Mouse (Mus musculus) left cerebral cortex, adult 18-20 months (tissue): ENCODE measurements around the gene Atxn3. TPM values are rescaled to one million over a fixed set of nuclear protein-coding genes. Genes with fewer than 3 reads are reported as not detected.
A peak's percentile ranks its signal among the peaks of the same experiment; 100 is the strongest.
"Not testable (repeated sequence)": the region's sequence is repeated elsewhere in the genome, so short reads cannot be mapped to it uniquely, and the experiment has no call there.

ENCODE experiments used
- DNase-seq, 2 experiments: peaks; one replicate each; pipeline ENCODE4 v3.0.0; 2021 to 2022; ENCODE audit warnings: low spot score in 2 of 2, mixed read lengths in 1 of 2
- total RNA-seq, 2 experiments: library from RNA; stranded (reverse); gene quantifications; 2 replicates each; pipeline ENCODE4 v1.2.3; 2021

Gene Atxn3
- total RNA-seq, 2 experiments from 2014 or later, result 20.7 to 21.3 TPM

DNA sequence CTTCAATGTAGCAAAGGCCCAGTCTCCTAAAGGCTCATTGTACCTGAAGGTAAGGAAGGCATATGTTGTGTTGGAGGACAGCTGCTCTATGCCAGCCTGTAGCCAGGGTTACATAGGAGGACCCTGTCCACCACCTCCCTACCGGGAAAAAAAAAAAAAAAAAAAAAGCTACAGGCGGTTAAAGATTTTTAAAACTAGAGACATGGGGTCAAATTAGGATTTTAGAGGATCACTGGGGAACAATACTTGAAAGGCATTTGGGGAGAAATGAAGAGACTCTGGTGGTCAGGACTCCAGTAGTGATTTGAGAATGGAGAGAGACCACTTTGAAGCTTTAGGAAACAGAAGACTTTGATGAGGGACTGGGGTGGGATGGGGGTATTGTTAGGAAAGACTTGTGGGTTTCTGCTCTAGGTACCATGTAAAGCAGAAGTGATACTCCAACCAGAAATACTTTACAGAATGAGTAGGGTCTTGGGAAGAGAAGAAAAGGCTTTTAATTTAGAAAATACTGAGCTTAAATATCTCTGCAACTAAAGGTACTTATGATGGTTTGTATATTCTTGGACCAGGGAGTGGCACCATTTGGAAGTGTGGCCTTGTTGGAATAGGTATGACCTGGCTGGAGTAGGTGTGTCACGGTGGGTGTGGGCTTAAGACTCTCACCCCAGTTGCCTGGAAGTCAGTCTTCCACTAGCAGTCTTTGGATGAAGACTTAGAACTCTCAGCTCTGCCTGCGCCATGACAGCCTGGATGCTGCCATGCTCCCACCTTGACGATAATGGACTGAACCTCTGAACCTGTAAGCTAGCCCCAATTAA is 1.1 kb upstream of the Atxn3 start:
- DNase-seq, result not testable (repeated sequence)

GRCm38 (mm10) chr12:101958556-101958955 is 510 bp upstream of the Atxn3 start:
- no peak for DNase-seq

DNA sequence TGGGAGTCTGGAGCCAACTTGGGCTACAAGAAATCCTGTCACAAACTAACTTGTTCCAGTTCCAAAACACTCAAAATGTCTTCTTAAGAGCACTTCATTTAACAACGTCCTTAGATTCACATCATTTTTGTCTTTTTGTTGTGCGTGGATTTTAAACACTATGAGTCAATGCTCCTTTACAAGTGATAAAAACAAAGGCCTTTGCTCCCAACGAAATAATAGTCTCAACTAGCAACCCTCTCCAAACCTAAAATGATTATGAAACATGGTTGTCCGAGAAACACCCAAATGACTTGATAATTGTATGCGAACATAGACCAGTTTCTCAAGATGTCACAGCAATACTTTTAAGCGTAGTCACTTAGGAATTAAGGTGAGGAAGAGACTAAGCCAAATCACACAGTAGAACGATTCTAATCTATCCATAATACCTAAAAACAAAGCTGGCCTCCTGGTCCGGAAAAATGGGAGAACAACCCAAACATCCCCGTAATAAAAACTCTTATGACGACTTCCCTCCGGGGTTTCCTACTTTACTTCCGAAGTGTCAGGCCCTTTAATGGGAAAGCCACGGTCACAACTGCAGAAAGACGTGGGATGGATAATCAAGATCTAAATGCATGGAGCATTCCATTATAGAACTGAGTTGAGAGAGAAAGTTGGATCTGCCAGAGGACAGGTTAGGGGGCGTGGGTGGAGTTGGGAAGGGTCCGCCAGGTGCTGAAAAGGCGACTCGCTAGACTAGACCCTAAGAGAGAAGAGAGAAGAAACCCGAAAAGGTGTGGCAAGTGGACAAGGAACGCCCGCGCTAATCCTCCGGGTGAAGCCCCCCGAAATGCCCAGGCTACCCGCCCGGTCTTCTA is 736 bp downstream of the Atxn3 start:
- no peak for DNase-seq

- DNase-seq, result not testable (repeated sequence)
These were observed 2.2 kb downstream of the Atxn3 start for GRCm38 (mm10) chr12:101955821-101956220.

DNA sequence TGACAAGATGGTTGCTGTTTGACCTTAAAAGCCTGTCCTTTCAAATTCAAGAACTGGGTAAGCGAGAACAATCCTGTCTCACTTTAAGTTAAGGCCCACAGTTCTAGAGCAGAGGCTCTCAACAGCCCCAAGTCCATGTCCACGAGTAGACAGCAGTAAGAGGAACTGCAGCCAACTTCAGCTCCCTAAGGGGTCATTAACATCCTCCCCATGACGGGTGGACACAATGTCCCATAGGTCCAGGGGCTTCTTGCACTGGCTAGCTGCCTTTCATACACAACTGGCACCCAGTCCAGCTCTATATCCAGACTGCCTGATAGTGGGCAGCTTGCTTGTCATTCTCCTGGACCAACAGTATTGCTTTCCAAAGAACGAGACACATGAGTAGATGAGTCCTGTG is 9.2 kb downstream of the Atxn3 start:
- DNase-seq, result no peak

- peak in 1 of 2 experiments; percentile 18 for DNase-seq
These were observed 10.1 kb downstream of the Atxn3 start for GRCm38 (mm10) chr12:101947986-101948385.

DNA sequence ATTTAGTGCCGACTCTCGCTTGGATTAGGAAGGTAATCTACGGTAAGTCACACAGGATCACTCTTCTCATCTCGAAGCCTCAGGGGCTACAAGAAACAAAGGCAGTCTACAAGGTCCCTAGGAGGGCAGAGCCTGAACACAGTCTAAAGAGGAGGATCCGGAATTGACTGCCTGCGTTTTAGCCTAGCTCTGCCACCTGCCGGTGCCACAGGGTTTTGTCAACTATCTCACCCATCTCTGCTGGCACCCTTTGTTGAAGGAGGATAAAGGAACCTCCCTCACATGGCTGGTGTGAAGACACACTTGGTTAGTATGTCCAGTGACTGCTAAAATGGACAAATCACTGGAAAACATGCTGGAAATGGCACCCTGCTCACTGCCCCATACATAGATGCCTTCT is 20.5 kb downstream of the Atxn3 start:
- DNase-seq, result no peak

- no peak for DNase-seq
These were observed 22.8 kb downstream of the Atxn3 start for GRCm38 (mm10) chr12:101935223-101935622.

- DNase-seq, result no peak
These were observed 29.6 kb downstream of the Atxn3 start for GRCm38 (mm10) chr12:101928423-101928822.

DNA sequence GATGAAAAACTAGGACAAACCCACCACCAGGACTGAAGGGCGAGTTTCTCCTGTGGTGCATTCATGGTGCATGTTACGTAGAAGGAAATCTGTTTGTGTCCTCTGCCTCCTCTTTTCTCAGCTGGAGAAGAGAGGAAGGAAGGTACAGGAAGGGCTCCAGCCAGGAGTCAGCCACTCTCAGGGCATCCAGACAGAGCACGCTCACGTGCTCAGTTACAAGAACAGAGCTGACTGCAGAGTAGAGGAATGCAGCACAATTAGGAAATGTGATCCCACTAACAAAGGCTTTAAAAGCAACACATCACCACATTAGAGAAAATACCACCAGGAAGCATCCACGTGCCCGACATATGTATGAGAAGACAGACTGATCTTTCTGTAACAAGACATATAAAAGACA is 35.7 kb downstream of the Atxn3 start:
- DNase-seq, result no peak

GRCm38 (mm10) chr12:101919847-101920246 is 38.2 kb downstream of the Atxn3 start:
- DNase-seq, result no peak

DNA sequence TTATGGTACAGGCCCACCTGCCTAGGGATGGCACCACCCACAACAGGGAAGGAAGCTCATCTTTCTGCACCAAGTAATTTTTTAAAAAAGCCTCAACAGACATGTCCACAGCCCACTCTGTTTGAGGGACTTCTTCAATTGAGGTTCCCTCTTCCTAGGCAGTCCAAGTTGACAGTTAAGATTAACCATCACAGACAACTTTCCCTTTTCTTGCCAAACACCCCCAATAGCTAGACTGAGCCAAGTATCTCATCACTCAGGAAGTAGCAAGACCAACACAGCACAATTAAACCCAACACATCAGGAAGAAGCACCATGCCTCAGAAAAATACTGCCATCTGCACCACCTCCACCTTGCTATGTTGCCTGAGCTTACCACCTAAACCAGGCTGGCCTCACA is 40.9 kb downstream of the Atxn3 start:
- DNase-seq, result peak in 1 of 2 experiments; percentile 7

DNA sequence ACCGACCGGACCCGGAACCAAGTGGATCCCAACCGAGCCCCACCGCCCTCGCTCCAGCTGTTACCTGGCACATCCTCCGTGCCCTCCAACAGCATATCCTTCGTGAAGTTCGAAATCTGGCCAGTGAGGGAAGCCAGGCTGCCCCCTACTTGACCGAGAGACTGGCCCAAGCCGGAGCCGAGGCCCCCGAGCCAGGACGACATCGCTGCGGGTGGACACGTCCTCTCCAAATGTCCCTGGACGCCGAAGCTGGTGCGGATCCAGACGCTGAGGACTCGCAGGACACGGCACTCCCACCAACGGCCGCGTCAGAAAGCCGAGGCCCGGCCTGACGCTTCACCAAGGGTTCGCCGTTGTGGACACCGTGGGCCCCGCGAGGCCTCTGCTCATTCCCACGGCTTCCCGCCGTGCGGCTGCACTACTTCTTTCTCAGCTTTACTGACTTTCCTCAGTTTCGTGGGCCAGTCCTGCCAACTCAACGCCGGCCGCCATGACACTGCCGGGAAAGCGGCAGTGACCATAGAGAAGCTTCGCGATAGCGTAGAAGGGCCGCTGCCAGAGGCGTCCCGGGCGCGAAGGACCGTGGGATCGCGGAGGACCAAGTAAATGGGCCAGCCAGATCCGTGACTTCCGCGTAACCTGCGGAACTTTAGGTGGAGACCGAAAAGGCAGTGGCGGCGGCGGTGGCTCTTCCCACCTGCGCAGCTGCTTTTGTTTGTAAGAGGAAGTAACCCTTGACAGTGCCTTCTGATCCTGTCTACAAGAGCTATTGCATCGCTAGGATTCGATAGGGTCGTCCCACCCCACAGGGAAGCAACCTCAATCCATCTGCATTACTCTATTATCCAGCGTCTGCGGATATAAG is 45.2 kb downstream of the Atxn3 start, which contains the start of gene Trip11:
TSS of gene Trip11 (minus strand) at position 642 of the 865 bp plus-strand sequence.
- DNase-seq, result peak; percentile 93 to 94

GRCm38 (mm10) chr12:101911346-101911745 is 46.7 kb downstream of the Atxn3 start:
- no peak for DNase-seq

- DNase-seq, result no peak
These were observed 47.7 kb downstream of the Atxn3 start for GRCm38 (mm10) chr12:101910360-101910759.

GRCm38 (mm10) chr12:101905817-101906216 is 52.2 kb downstream of the Atxn3 start:
- DNase-seq, result no peak

DNA sequence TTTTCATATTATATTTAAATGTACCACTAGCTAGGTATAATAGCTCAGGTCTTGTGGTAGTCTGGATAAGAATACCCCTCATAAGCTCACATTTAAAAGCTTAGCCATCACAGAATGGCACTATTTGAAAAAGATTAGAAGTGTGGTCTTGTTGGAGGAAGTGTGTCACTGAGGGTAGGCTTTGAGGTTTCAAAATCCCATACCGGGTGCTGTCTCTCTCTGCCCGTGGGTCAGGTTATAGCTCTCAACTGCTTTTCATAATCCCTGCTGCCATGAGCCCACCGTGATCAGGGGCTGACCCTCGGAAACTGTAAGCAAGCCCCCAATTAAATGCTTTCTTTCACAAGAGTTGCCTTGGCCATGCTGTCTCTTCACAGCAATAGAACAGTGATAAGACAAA is 53.1 kb downstream of the Atxn3 start:
- DNase-seq, result no peak

DNA sequence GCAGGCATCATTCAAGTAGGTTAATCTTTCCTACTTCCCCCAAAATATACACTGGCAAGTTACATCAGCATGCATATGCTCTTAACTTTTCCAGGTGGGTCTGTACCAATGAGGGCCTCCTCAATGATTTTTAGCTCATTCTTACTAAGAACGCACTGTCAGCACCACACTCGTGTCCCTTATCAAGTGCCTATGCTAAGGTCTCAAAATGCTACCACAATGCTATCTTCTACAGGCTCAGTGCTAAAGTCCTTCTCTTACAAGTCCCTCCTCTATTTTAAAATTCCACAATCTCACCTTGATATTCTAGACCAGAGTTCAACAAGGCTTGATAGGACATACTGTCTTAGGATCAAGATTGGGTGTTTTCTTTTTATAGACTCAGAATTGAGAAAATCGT is 53.9 kb downstream of the Atxn3 start:
- no peak for DNase-seq

DNA sequence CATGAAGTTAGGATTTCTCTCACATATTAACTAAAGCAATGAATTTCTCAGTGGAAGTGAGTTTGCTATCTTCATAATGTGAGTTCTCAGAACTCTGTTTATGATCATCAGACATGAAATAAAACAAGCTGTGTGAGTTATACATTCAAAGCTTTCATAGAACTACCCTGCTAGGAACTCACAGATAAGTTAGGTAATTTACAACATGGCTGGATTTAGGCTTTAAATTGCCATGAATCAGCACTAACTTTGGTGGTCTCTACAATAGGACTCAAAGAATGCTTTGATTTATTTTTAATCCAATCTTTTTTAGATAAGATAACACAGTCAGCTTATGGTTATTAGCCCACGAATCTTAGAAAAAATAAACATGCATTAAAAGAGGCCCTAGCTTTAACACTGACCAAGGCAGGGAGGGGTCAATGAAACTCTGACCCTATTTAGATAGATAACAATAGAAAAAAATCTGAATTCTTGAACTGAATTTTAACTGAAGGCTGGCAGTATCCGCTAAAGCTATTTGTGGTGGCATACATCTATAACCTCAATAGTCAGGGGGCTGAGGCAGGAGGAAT is 58.3 kb downstream of the Atxn3 start:
- no peak for DNase-seq

DNA sequence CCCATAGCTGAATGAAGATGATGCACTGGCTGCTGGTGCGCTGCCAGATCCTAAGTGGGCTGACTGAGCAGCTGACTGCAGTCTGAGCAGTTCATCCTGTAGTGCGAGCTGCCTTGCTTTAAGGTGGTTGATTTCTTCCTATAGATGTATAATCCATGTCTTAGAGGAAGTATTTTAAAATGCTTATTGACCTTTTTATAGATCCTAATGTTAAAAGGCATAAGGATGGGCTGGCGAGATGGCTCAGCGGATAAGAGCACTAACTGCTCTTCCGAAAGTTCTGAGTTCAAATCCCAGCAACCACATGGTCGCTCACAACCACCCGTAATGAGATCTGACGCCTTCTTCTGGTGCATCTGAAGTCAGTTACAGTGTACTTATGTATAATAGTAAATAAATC is 59.1 kb downstream of the Atxn3 start:
- no peak for DNase-seq

- no peak for DNase-seq
These were observed 60.9 kb downstream of the Atxn3 start for GRCm38 (mm10) chr12:101897113-101897512.
